Mouse (Mus musculus) erythroblast, adult 5-6 weeks (primary cell): Measurements from ENCODE around the gene Slc7a8. TPM values are rescaled to one million over a fixed set of nuclear protein-coding genes. Genes with fewer than 3 reads are reported as not detected.

Source experiments
- ATAC-seq: replicated peaks from 2 replicates; pipeline ENCODE4 v1.8.0; 2016; ENCODE audit warnings: moderate number of reproducible peaks, mild to moderate bottlenecking, moderate TSS enrichment, inconsistent platforms; ENCODE audit not compliant: poor library complexity, low FRiP score, severe bottlenecking
- total RNA-seq, 2 experiments: library from RNA; stranded (forward) in 1 of 2; stranded (reverse) in 1 of 2; fragments of 150-400 nt in 1 of 2; fragments of 200-764, 138-1000 nt in 1 of 2; gene quantifications; 2 replicates each; pipeline versions ENCODE4 v1.2.3 to v1.2.4; 2015 to 2017; ENCODE audit warnings: low replicate concordance in 2 of 2

Gene Slc7a8
- total RNA-seq, 2 experiments from 2014 or later = 1.8 to 10.8 TPM

DNA sequence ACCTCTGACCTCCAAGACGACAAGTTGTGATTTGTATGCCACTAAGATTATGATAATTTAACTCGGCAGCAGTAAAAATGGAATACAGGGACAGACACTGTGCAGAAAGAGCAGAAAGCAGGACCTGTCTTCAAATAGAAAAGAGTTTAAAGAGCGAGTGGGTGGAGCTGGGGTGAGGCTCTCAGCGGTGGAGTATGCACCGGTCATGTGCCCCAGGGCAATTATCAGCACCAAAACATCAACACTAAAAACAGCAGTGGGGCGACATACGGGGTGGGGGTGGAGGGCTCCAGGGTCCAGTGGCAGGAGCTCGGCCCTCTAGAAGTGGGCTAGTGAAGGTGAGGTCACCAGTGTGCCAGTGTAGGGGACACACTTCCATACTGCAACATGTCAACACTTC is 37.3 kb downstream of the Slc7a8 start:
- no peak for ATAC-seq

DNA sequence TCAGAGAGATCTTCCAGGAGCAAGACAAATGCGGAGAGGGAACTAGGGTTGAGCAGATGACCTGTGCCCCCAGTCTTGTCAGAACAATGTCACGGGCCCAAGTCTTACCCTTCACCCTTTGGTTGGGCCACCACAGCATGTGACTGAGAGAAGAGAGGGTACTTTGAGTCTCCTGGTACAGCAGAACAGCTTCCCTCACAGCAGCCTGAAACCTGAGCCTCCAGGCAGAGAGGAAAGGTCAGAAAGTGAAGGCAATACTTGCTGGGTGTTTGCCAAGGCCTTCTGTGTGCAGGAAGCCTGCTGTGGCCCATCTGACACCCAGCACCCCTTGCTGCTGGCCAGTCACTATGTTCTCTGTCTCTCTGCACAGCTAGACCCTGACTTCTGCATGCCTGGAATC is 39.4 kb downstream of the Slc7a8 start:
- ATAC-seq = no peak

DNA sequence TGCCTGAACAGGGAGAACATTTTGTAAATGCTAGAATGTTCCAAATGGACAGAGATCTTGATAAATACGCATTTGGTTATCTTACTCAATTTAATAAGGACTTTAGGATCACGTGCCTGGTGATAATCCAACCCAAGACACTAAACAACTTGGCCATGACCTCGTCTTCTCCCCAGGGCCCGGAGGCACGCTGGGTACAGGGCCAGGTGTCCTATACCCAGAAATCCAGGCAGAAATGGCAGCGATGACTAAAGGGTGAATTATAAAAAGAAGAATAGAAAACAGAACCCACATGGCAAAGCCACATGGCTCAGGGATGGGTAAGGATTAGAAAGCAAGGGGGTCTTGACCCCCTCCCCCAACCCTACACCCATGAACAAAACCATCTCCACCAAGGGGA is 40.0 kb downstream of the Slc7a8 start:
- no peak for ATAC-seq

DNA sequence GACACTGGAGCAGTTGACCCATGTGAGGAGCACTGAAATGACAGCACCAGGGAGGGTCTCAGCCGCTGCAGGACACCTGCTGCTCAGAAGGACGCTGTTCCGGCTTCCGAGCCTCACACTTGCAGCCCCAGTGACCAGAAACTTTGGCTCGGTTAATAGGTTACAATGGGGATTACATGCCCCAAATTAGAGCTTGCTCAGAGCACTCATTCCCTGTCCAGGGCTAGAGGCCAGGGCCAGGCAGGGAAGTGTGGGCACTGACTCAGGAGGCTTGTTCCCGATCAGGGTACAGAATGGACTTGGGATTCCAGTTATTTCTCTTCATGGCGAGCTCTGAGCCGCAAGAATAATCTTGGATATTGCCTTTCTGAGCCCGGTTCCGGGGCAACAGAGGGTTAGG is 44.1 kb downstream of the Slc7a8 start:
- no peak for ATAC-seq

DNA sequence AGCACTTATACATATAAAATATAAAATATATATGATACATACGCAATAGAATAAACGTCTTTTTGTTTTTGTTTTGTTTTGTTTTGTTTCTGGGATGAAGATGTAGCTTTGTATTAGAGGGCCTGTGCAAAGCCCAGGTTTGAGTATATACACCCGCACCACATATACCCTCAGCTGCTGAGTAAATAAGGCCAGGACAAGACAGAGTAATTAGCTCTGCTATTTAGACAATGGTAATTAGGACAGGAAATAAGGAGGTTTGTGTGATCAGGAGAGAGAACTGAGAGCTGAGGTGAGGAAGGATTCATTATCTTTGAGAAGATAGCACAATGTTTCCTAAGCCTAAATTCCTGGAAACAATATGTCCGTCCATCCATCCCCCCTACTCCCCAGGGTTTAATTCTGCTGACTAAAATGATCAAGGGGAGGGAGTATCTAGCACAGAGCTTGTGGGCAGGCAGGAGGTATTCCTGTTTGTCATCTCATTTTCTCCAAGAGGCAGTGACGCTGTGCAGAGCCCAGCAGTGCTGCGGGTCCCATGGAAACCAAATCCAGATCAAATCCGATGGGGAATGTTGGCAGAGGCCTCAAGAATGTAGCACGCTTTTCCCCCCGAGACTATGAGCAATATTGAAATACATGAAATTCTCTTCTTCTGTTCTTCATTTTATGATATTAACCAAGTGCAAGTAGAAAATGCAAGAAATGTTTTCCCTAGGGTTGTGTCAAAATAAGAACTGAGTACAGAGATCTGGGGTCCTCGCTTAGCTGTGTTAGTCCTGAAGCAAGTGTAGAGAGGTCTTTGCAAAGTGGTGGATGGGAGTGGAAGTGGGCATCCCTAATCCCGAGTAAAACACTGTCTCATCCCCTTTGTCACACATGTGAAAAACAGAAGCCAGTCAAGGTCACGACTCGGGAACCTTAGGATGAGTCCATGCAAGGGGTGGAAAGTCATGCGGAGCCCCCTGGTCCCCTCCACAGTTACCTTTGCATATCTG is 44.9 kb downstream of the Slc7a8 start:
- no peak for ATAC-seq

DNA sequence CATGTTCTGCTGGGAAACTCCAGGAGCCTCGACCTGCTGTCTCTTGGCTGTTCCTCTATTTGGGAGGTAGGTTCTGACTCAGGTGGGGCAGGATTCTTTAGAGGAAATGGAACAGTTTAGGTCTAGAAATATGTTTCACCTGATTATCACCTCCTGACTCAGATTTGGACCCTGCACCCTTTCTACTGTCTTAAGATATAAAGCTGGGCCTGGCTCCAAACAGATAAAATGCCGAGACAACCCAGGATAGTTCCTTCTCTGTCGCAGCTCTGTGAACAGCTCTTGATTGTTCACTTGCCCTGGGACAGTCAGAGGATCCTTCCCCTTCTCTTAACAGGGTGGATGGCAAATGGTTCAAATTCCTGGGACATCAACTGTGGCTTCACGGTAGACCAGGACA is 46.5 kb downstream of the Slc7a8 start:
- ATAC-seq = no peak

DNA sequence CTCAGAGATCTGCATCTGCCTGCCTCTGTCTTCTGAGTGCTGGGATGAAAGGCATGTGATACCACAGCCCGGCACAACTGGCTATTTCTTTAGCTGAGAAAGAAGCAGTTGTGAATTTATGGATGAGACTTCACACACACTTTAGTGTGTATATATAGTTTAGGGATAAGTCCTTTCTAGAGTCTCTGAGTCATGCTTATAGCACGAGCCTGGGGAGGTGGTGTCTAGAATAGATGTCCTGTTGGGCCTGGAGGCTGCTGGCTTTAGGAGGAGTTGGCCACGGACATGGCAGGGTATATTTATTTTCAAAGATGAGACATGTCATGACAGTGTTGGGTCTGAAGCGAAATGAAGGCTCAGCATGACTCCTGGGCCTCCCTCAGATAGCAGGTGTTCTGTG is 47.7 kb downstream of the Slc7a8 start:
- ATAC-seq = no peak

DNA sequence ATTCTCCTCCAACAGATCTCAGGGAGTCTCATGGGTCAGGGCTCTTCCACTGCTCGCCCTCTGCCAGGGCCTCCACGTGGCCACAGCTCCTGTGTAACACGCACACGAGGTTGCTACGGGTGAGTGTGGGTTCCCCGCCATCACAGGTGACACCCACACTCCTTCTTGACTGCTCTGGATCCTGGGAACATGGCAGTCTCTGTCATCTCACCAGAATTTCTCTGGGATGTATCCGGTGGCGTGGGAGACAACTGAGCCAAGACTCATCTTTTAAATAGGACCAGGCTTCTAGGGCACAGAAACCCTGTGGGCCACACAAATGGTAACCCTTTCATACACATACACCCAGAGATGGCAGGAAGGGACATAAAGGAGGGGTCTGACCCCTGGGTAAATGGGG is 49.5 kb downstream of the Slc7a8 start:
- no peak for ATAC-seq

DNA sequence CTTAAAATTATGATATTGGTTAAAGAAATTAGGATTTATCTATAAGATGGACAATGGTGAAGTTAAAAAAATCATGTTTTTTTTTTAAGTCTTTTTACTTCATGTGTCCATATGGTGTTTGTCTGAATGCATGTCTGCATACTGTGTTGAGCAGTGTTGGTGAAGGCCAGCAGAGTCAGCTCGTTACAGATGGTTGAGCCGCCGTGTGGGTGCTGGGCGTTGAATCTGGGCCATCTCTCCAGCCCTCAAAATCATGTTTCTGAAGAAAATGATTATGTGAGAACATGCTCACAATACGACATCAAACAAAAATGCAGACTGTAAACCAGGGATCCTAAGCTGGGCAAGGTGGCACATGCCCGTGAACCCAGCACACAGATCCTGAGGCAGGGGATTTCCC is 51.4 kb downstream of the Slc7a8 start:
- ATAC-seq = no peak

DNA sequence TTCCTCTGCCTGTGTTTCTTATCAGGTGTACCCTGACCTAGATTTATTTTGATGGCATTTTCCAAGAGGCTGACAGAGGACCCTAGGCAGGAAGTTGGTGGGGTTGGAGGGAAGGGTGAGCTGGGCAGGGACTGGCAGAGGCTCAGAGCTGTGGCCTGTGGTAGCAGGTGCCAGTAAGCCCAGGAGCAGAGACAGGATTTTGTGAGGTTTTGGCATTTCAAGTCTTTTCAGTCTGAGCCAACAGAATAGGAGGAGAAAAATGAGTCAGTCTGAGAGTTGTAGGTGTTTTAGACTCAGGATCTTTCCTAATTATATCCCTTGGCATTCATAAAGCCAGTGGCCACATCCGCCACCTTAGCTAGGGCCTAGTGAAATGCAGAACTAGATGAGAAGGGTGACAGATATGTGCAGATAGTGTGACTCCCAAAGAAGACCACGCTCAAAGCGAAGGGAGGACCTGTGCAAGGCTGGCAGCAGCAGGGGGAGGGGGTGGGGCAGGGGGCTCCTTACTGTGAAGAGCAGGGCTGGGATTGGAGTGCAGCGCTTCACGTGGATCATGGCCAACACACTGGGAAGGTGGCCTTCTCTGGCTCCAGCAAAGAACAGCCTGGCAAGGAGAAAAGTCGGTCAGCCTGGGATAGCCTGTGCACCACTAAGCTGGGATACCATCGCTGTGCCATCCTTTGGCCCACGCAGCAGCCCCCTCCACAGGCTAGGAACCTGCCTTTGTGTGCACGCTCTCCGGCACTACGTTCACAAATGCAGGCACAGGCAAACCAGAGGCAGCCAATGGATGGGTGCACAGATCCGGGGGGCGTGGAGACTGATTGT is 52.7 kb downstream of the Slc7a8 start:
- no peak for ATAC-seq

DNA sequence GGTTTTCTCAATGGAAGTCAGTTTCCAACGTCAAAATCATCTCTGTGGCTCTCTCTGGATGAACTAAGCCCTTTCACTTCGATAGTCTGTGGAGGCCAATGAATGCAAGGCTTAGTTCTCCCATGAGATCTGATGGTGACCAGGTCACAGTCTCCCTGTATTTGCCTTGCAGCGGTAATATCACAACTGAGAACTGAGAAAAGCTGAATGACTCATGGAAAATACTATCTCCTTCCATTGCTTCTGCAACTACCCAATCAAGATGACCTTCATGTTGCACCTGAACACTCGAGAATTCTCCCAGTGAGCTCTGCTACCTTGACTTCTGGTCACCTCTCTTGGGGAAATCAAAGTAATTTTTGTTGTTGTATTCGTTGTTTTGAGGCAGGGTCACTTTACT is 54.2 kb downstream of the Slc7a8 start:
- no peak for ATAC-seq

DNA sequence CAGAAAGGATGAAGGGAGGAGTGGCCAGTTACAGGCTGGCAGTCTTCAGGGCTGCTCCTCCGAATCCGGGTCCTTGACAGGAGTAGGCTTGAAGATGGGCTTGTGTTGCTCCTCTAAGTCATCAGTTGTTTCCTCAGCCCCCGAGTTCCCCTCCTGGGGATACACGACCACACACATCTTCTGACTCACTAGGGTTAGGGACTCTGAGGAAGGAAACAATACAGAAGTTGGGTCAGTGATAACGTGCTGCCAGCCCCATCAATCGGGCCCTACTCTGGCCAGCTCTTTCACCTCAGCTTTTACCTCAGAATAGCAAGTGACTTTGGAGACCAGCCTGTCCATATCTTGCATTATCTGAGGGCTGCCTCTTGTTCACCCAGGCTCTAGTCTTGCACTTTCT is 57.7 kb downstream of the Slc7a8 start:
- no peak for ATAC-seq

DNA sequence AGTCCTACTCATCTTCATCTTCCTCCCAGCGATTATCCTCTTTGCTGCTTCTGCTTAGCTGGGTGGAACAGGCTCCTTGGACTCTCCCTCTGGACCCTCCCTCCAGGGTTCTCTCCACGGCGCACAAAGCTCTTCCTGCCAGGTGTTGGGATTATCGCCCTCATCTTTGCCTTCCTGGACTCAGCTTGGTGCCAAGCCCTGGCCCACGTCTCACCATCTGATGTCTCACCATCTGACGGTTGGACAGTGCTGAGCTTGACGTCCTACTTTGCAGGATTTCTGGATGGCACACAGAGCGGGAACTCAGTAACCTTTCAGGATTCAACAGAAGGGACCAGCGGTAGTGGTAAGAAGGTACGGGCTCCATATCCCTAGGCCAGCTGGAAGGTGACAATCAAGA is 60.0 kb downstream of the Slc7a8 start:
- no peak for ATAC-seq

DNA sequence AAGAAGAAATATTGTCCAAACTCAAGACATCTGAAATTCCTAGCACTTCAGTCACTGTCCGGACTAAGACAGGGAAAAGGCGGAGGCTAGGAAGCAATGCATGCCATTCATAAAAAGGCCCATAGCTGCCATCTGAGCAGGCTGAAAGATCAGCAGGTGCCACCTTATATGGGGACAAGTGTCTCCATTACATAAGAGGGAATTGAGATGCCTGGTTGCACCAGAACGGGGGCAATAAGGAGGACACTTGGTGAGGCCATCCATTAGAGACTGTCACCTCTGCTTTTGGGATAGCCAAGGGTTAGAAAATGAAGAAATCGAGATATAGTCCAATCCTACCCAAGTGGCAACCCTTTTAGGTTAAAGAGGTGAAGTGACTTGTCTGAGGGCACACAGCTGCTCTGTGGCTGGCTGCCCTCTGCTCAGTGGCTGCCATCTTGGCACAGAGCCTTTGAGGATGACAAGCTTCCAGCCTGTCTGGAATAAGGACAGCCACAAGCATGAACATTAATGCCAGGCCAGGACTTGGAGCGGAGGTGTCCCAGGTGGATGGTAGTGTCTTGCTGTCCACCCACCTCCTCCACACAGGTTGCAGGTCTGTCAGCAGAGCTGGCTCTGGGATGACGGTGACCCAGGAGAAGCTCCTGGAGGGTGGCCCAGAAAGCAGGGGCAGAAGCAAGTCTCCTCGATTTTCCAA is 60.9 kb downstream of the Slc7a8 start:
- no peak for ATAC-seq

DNA sequence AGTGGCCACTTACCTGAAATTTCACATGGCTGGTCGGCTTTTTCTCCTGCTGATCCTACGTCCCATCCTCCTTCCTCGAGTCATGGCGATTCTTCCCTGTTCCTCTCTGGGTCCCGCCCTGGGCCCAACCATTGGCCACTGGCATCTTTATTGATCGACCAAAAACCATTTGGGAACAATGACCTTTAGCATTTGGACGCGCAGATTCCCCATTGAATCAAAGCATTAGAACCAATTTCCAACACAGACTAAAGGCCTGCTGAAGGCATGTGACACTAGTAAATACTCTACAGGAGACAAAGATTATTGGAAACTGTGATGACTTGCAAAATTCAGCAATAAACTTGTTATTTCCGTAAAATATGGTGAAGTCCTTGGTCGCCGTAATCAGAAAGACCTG is 61.7 kb downstream of the Slc7a8 start:
- ATAC-seq = no peak

DNA sequence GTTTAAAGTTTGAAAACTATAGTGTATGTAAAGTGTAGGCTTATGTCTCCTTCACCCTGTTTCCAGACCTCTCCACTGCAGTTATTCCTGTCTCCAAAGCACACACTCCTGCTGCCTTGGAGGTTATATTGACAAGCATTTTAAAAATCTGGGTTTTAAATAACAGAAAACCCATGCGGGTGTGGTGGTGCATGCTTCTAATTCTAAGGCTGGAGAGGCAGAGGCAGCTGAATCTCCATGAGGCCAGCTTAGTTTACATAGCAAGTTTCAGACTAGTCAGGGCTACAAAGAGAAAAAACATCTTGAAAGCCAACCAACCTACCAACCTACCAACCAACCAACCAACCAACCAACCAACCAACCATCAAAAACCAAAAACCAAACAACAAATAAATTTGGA is 66.3 kb downstream of the Slc7a8 start:
- no peak for ATAC-seq

DNA sequence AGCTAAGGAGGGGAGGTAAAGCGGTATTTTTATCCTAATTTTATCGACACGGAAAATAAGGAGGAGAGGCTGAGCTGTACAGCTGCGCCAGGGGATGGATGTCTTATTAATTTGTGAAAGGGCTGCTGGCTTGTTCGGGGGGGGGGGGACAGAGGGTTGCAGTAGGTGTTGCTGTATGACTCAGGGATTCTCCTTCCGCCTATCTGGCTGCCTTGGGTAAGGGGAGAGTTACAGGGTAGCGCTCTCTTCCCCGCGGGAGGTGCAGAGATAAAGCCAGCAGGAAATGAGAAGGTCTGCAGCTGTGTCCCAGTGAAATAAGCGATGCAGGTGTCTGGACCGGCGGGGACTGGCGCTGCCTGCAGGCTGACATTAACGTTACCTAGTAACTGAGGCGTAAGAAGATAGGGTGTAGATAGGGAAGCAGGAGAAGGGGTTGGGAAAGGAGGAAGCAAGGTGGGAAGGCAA is 67.1 kb downstream of the Slc7a8 start:
- ATAC-seq = no peak

DNA sequence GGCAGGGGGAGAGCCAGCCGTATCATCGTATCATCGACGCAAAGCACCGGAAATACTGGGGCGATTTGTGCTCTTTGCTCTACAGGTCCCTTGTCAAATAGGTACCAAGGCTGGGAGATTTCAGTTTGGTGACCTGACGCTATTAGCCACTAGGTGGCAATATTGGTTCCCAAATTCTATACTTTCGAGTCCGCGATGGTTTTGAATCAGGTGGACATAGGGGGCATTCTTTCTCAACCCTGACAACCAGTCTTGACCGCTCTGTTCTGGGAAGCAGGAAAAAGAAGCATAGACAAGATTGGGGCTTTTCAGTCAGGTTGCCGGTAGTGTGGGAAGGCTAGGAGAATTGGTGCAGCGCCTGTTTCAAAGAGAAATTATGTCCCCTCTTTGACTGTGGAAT is 67.6 kb downstream of the Slc7a8 start:
- ATAC-seq = peak; percentile 81

DNA sequence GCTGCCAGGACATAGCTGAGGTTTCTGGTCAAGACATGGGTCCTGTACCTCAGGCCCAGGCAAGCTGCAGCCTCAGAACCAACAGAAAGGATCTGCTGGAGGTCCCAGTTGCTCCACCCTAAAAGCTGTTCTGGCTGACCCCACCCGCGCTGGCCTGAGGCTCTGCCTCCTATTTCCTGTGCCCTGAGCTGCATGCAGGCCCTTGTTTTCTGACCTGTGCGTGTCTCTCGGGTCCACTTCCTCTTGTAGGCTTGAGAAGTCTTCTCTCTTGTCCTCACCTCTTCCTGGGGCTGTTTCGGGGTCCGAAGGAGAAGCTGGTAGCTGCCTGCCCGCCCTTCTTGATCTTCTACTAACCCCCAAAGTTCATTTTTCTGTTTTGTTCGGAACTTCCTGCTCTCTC is 68.9 kb downstream of the Slc7a8 start:
- ATAC-seq = no peak

DNA sequence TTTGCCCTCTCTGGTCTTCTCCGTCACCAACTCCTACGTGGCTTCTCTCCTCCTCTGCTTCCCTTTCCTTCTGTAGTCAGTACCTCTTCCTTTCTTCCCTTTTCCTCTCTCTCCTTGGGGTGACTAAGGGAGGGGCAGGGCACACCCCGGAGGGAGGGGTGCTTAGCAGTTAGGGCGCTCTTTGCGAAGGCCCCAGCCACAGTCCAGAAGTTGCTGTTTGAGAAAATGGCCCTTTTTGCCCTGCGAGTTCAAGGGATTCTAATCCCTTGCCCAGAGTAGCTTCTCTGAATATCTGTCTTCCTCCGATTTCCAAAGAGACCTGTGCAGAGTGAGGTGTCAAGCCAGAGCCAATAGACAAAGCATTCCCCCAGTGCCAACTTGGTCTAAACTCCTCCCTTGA is 69.7 kb downstream of the Slc7a8 start, which contains the start of gene Cebpe:
Gene Cebpe, minus strand, starts transcription at position 101 of the 400 bp plus-strand sequence.
- ATAC-seq = no peak
